Mouse (Mus musculus): ENCODE data around the gene Map6. TPM values are rescaled to one million over a fixed set of nuclear protein-coding genes. Genes with fewer than 3 reads are reported as not detected.

Gene Map6
- polyA plus RNA-seq, 1 experiment from 2014 or later, result 2.1 TPM

DNA sequence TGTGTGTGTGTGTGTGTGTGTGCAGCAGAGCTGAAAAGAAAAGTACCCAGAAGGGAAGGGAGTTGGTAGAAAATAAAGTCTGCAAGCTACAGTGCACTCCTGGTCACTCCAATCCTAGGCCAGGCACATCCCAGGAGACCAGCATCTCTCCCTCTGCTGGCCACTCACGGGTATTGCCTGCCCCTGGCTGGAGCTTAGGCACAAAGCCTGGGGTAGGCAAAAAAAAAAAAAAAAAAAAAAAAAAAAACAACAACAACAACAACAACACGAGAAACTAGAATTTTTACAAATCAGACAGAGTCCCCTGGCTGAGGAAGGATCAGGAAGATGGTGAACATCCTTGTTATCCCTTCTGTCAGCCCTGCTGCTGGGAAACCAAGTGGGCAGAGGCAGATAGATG, 37.8 kb upstream of the Map6 start:
- ATAC-seq (ENCODE audit: insufficient number of reproducible peaks, insufficient read depth, low FRiP score, low read depth), result no peak
- H3K4me1 ChIP-seq (ENCODE audit: control insufficient read depth in 2 of 2, insufficient read depth in 2 of 2, low read length in 2 of 2), result peaks cover 2 to 3% of the 10 kb centered on the region in 2 experiments; a peak in 1 of 4 replicates
- H3K27me3 ChIP-seq (ENCODE audit: control insufficient read depth, insufficient read depth, low read length), result no peaks in the 10 kb centered on the region
- no peak overlapping the region for H3K4me3 ChIP-seq (ENCODE audit: control insufficient read depth in 1 of 2, insufficient read depth in 1 of 2, low read depth in 1 of 2, low read length in 2 of 2)
- no peak overlapping the region for H3K9ac ChIP-seq (ENCODE audit: low read length)
- no peaks in the 10 kb centered on the region for H3K9me3 ChIP-seq (ENCODE audit: control insufficient read depth, low read length)
- no peak overlapping the region for H3K27ac ChIP-seq (replicated peaks in 1 of 2; ENCODE audit: control insufficient read depth in 1 of 2, insufficient read depth in 1 of 2, low read depth in 2 of 2, low read length in 2 of 2)
- WGBS, result 13% methylated on average over 2 of the region's 2 CpGs
- H3K4me2 ChIP-seq (ENCODE audit: low read length), result no peak overlapping the region
- no peaks in the 10 kb centered on the region for H3K36me3 ChIP-seq (ENCODE audit: control insufficient read depth, insufficient read depth, low read length)

- no peak overlapping the region for H3K27ac ChIP-seq (replicated peaks in 1 of 2; ENCODE audit: control insufficient read depth in 1 of 2, insufficient read depth in 1 of 2, low read depth in 2 of 2, low read length in 2 of 2)
- H3K4me1 ChIP-seq (ENCODE audit: control insufficient read depth in 2 of 2, insufficient read depth in 2 of 2, low read length in 2 of 2), result peaks cover 0 to 2% of the 10 kb centered on the region in 2 experiments; a peak in 1 of 4 replicates
- H3K36me3 ChIP-seq (ENCODE audit: control insufficient read depth, insufficient read depth, low read length), result no peaks in the 10 kb centered on the region
- no peaks in the 10 kb centered on the region for H3K9me3 ChIP-seq (ENCODE audit: control insufficient read depth, low read length)
- no peaks in the 10 kb centered on the region for H3K27me3 ChIP-seq (ENCODE audit: control insufficient read depth, insufficient read depth, low read length)
- H3K9ac ChIP-seq (ENCODE audit: low read length), result no peak overlapping the region
- no peak for ATAC-seq (ENCODE audit: insufficient number of reproducible peaks, insufficient read depth, low FRiP score, low read depth)
- no peak overlapping the region for H3K4me3 ChIP-seq (ENCODE audit: control insufficient read depth in 1 of 2, insufficient read depth in 1 of 2, low read depth in 1 of 2, low read length in 2 of 2)
- 70% methylated on average over 7 of the region's 7 CpGs for WGBS
- H3K4me2 ChIP-seq (ENCODE audit: low read length), result no peak overlapping the region
These were observed 37.0 kb upstream of the Map6 start for GRCm38 (mm10) chr7:99230061-99230747.

- Histone ChIP-seq H3K4me3 (ENCODE audit: control insufficient read depth in 1 of 2, insufficient read depth in 1 of 2, low read depth in 1 of 2, low read length in 2 of 2) (no peak overlapping the region), H3K4me2 (ENCODE audit: low read length) (no peak overlapping the region), H3K27ac (replicated peaks in 1 of 2; ENCODE audit: control insufficient read depth in 1 of 2, insufficient read depth in 1 of 2, low read depth in 2 of 2, low read length in 2 of 2) (no peak overlapping the region), H3K9ac (ENCODE audit: low read length) (no peak overlapping the region), H3K4me1 (ENCODE audit: control insufficient read depth in 2 of 2, insufficient read depth in 2 of 2, low read length in 2 of 2) (peaks cover 0 to 8% of the 10 kb centered on the region in 2 experiments; a peak in 2 of 4 replicates), H3K27me3 (ENCODE audit: control insufficient read depth, insufficient read depth, low read length) (no peaks in the 10 kb centered on the region), H3K9me3 (ENCODE audit: control insufficient read depth, low read length) (no peaks in the 10 kb centered on the region), H3K36me3 (ENCODE audit: control insufficient read depth, insufficient read depth, low read length) (no peaks in the 10 kb centered on the region)
- no peak for ATAC-seq (ENCODE audit: insufficient number of reproducible peaks, insufficient read depth, low FRiP score, low read depth)
- 58% methylated on average over 6 of the region's 6 CpGs for WGBS
These were observed 34.7 kb upstream of the Map6 start for GRCm38 (mm10) chr7:99232571-99232970.

GRCm38 (mm10) chr7:99234916-99235315, 32.3 kb upstream of the Map6 start:
- no peak overlapping the region for H3K27ac ChIP-seq (replicated peaks in 1 of 2; ENCODE audit: control insufficient read depth in 1 of 2, insufficient read depth in 1 of 2, low read depth in 2 of 2, low read length in 2 of 2)
- no peak for ATAC-seq (ENCODE audit: insufficient number of reproducible peaks, insufficient read depth, low FRiP score, low read depth)
- no peaks in the 10 kb centered on the region for H3K27me3 ChIP-seq (ENCODE audit: control insufficient read depth, insufficient read depth, low read length)
- no peak overlapping the region for H3K4me2 ChIP-seq (ENCODE audit: low read length)
- H3K9ac ChIP-seq (ENCODE audit: low read length), result no peak overlapping the region
- no peak overlapping the region for H3K4me3 ChIP-seq (ENCODE audit: control insufficient read depth in 1 of 2, insufficient read depth in 1 of 2, low read depth in 1 of 2, low read length in 2 of 2)
- no peaks in the 10 kb centered on the region for H3K36me3 ChIP-seq (ENCODE audit: control insufficient read depth, insufficient read depth, low read length)
- WGBS, result 42% methylated on average over 2 of the region's 2 CpGs
- no peaks in the 10 kb centered on the region for H3K9me3 ChIP-seq (ENCODE audit: control insufficient read depth, low read length)
- H3K4me1 ChIP-seq (ENCODE audit: control insufficient read depth in 2 of 2, insufficient read depth in 2 of 2, low read length in 2 of 2), result peaks cover 10 to 17% of the 10 kb centered on the region in 2 experiments

DNA sequence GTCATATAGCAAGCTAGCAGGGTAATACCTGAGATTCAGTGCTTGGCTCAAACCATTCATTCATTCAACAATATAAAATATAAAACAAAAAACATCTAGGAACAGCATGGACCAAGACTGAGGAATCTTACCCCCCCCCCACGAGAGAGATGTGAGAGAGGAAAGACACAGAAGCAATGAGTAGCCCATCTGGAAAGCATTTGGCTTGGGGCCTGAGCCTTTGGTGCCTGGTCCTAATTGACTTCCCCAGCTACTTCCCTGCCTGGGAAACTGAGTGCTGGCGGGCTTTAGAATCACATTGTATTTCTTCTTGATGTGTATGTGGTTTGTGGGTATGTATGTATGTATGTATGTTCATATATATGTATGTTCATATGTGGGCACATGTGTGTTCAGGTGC, 31.6 kb upstream of the Map6 start:
- H3K4me2 ChIP-seq (ENCODE audit: low read length), result no peak overlapping the region
- no peak overlapping the region for H3K9ac ChIP-seq (ENCODE audit: low read length)
- no peak overlapping the region for H3K4me3 ChIP-seq (ENCODE audit: control insufficient read depth in 1 of 2, insufficient read depth in 1 of 2, low read depth in 1 of 2, low read length in 2 of 2)
- peaks cover 10 to 17% of the 10 kb centered on the region in 2 experiments for H3K4me1 ChIP-seq (ENCODE audit: control insufficient read depth in 2 of 2, insufficient read depth in 2 of 2, low read length in 2 of 2)
- peaks cover 1% of the 10 kb centered on the region; the same call in 1 of the 2 replicates for H3K27me3 ChIP-seq (ENCODE audit: control insufficient read depth, insufficient read depth, low read length)
- no peak overlapping the region for H3K27ac ChIP-seq (replicated peaks in 1 of 2; ENCODE audit: control insufficient read depth in 1 of 2, insufficient read depth in 1 of 2, low read depth in 2 of 2, low read length in 2 of 2)
- H3K36me3 ChIP-seq (ENCODE audit: control insufficient read depth, insufficient read depth, low read length), result no peaks in the 10 kb centered on the region
- H3K9me3 ChIP-seq (ENCODE audit: control insufficient read depth, low read length), result no peaks in the 10 kb centered on the region
- WGBS, result 68% methylated on average over 2 of the region's 2 CpGs
- ATAC-seq (ENCODE audit: insufficient number of reproducible peaks, insufficient read depth, low FRiP score, low read depth), result no peak

GRCm38 (mm10) chr7:99236888-99237660, 30.2 kb upstream of the Map6 start:
- Histone ChIP-seq H3K4me2 (ENCODE audit: low read length) (no peak overlapping the region), H3K27ac (replicated peaks in 1 of 2; ENCODE audit: control insufficient read depth in 1 of 2, insufficient read depth in 1 of 2, low read depth in 2 of 2, low read length in 2 of 2) (no peak overlapping the region)
- 49% methylated on average over 8 of the region's 8 CpGs for WGBS

GRCm38 (mm10) chr7:99238417-99238816, 28.8 kb upstream of the Map6 start, which contains the start of gene Mogat2:
Gene Mogat2, minus strand, starts transcription at chr7:99238619.
- Histone ChIP-seq H3K4me1 (ENCODE audit: control insufficient read depth in 2 of 2, insufficient read depth in 2 of 2, low read length in 2 of 2) (peaks cover 10 to 17% of the 10 kb centered on the region in 2 experiments), H3K9ac (ENCODE audit: low read length) (peak within 1 kb of the TSS; percentile 51; the same call in 1 of the 2 replicates), H3K4me2 (ENCODE audit: low read length) (peak within 1 kb of the TSS; percentile 63), H3K9me3 (ENCODE audit: control insufficient read depth, low read length) (no peaks in the 10 kb centered on the region), H3K27me3 (ENCODE audit: control insufficient read depth, insufficient read depth, low read length) (peaks cover 3% of the 10 kb centered on the region; the same call in 1 of the 2 replicates), H3K36me3 (ENCODE audit: control insufficient read depth, insufficient read depth, low read length) (no peaks in the 10 kb centered on the region), H3K4me3 (ENCODE audit: control insufficient read depth in 1 of 2, insufficient read depth in 1 of 2, low read depth in 1 of 2, low read length in 2 of 2) (peak within 1 kb of the TSS; percentile 22 to 24; a peak in 3 of 4 replicates), H3K27ac (replicated peaks in 1 of 2; ENCODE audit: control insufficient read depth in 1 of 2, insufficient read depth in 1 of 2, low read depth in 2 of 2, low read length in 2 of 2) (no peak within 1 kb of the TSS)
- ATAC-seq (ENCODE audit: insufficient number of reproducible peaks, insufficient read depth, low FRiP score, low read depth), result peak; percentile 52; the same call in 1 of the 2 replicates
- 3% methylated on average over 13 of the region's 13 CpGs for WGBS

More at GRCm38 (mm10) chr7:99236888-99237660, 30.2 kb upstream of the Map6 start:
- Histone ChIP-seq H3K9me3 (ENCODE audit: control insufficient read depth, low read length) (no peaks in the 10 kb centered on the region), H3K9ac (ENCODE audit: low read length) (no peak overlapping the region), H3K4me3 (ENCODE audit: control insufficient read depth in 1 of 2, insufficient read depth in 1 of 2, low read depth in 1 of 2, low read length in 2 of 2) (no peak overlapping the region), H3K27me3 (ENCODE audit: control insufficient read depth, insufficient read depth, low read length) (peaks cover 3% of the 10 kb centered on the region; the same call in 1 of the 2 replicates), H3K36me3 (ENCODE audit: control insufficient read depth, insufficient read depth, low read length) (no peaks in the 10 kb centered on the region), H3K4me1 (ENCODE audit: control insufficient read depth in 2 of 2, insufficient read depth in 2 of 2, low read length in 2 of 2) (peaks cover 10 to 17% of the 10 kb centered on the region in 2 experiments)
- no peak; the same call in 1 of the 2 replicates for ATAC-seq (ENCODE audit: insufficient number of reproducible peaks, insufficient read depth, low FRiP score, low read depth)

Measured in heart, embryonic 14.5 days (tissue).